Mouse (Mus musculus): ENCODE measurements around the gene Slc25a13. TPM values are rescaled to one million over a fixed set of nuclear protein-coding genes. Genes with fewer than 3 reads are reported as not detected.

The Slc25a13 gene
- 11.1 and 11.8 TPM in 2 replicates for polyA plus RNA-seq (2014; fragmentation: Nextera tagmentation; extraction: Ambion mirVana)

GRCm38 (mm10) chr6:6216507-6217285 lies at the start of gene Slc25a13:
Gene Slc25a13 (minus strand): TSS chr6:6217173.
- Histone ChIP-seq H3K36me3 (ENCODE audit: control insufficient read depth, insufficient read depth, low read length) (no peaks in the 10 kb centered on the region), H3K4me2 (ENCODE audit: low read length) (peak within 1 kb of the TSS; percentile 93), H3K4me3 (ENCODE audit: low read depth, low read length) (peak within 1 kb of the TSS; percentile 55), H3K9ac (ENCODE audit: low read length) (peak within 1 kb of the TSS; percentile 78), H3K9me3 (replicated peaks; ENCODE audit: control insufficient read depth, low read length) (no peaks in the 10 kb centered on the region), H3K27ac (ENCODE audit: low read depth, low read length) (no peak within 1 kb of the TSS; the same call in 1 of the 2 replicates), H3K27me3 (replicated peaks; ENCODE audit: control insufficient read depth, insufficient read depth, low read length) (no peaks in the 10 kb centered on the region), H3K4me1 (ENCODE audit: control insufficient read depth, insufficient read depth, low read length) (peaks cover 9% of the 10 kb centered on the region; the same call in 1 of the 2 replicates)
- ATAC-seq = peak; percentile 91
- under 1% methylated on average over 51 of the region's 51 CpGs for WGBS
- DNase-seq (ENCODE audit: low spot score) = peak; percentile 56

GRCm38 (mm10) chr6:6265761-6266160 lies 48.8 kb upstream of the Slc25a13 start:
- no peak for ATAC-seq
- Histone ChIP-seq H3K9ac (ENCODE audit: low read length) (no peak overlapping the region), H3K4me2 (ENCODE audit: low read length) (no peak overlapping the region), H3K4me3 (ENCODE audit: low read depth, low read length) (no peak overlapping the region), H3K27ac (ENCODE audit: low read depth, low read length) (no peak overlapping the region), H3K27me3 (replicated peaks; ENCODE audit: control insufficient read depth, insufficient read depth, low read length) (no peaks in the 10 kb centered on the region), H3K4me1 (ENCODE audit: control insufficient read depth, insufficient read depth, low read length) (no peaks in the 10 kb centered on the region), H3K36me3 (ENCODE audit: control insufficient read depth, insufficient read depth, low read length) (no peaks in the 10 kb centered on the region), H3K9me3 (replicated peaks; ENCODE audit: control insufficient read depth, low read length) (no peaks in the 10 kb centered on the region)
- DNase-seq (ENCODE audit: low spot score) = no peak
- WGBS = 89% methylated on average over 7 of the region's 7 CpGs

DNA sequence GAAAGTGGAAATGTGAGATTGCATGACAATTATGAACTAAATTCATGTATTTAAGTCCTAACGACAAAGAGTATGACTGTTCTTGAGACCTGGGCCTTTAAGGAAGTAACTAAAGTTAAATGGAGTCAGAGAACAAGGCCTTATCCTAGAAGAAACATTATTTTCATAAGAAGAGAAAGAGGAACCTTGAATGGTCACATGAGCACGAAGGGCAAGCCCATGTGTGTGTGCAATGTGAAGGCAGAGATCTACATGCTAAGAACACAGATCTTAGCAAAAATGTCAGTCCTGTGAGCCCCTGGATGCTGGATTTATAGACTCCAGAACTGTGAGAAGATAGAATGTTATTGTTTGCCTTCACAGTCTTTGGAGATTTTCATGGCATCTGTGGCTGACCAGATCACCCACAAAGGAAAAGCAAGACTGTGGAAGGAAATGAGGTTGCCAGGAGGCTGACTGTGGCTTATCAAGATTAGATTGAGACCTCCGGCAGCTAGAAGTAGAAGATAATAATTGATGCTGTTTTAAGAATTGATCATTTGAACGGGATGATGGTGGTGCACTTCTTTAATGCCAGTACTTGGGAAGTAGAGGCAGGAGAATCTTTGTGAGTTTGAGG lies 46.4 kb upstream of the Slc25a13 start:
- H3K4me3 ChIP-seq (ENCODE audit: low read depth, low read length) = no peak overlapping the region
- WGBS = 89% methylated on average over 4 of the region's 4 CpGs
- no peak for DNase-seq (ENCODE audit: low spot score)

DNA sequence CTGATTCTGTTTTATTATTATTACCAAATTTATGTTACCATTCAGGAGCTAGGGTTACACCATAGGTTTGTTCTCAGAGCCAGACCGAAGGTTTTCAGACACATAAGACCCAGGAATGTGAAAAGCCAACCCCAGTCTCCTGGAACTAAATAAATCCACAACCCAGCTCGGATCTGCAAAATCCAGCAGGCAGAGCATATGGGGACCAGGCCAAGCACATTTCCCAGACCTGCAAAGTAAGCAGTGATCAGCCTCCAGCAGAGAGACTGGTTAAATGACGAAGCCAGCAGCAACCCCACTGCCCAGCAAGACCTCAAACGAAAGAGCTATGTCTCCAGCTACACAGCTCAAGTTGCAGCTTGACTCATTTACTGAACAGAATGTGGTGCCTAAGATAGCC lies 43.9 kb upstream of the Slc25a13 start:
- H3K4me1 ChIP-seq (ENCODE audit: control insufficient read depth, insufficient read depth, low read length) = no peaks in the 10 kb centered on the region
- H3K27ac ChIP-seq (ENCODE audit: low read depth, low read length) = no peak overlapping the region
- 69% methylated on average over 4 of the region's 4 CpGs for WGBS
- H3K27me3 ChIP-seq (replicated peaks; ENCODE audit: control insufficient read depth, insufficient read depth, low read length) = no peaks in the 10 kb centered on the region
- no peak overlapping the region for H3K4me3 ChIP-seq (ENCODE audit: low read depth, low read length)
- H3K36me3 ChIP-seq (ENCODE audit: control insufficient read depth, insufficient read depth, low read length) = no peaks in the 10 kb centered on the region
- ATAC-seq = no peak
- H3K9me3 ChIP-seq (replicated peaks; ENCODE audit: control insufficient read depth, low read length) = no peaks in the 10 kb centered on the region
- DNase-seq (ENCODE audit: low spot score) = no peak
- no peak overlapping the region for H3K9ac ChIP-seq (ENCODE audit: low read length)
- no peak overlapping the region for H3K4me2 ChIP-seq (ENCODE audit: low read length)

More for the DNA sequence above, 46.4 kb upstream of the Slc25a13 start:
- ATAC-seq = no peak
- H3K9me3 ChIP-seq (replicated peaks; ENCODE audit: control insufficient read depth, low read length) = no peaks in the 10 kb centered on the region
- no peaks in the 10 kb centered on the region for H3K36me3 ChIP-seq (ENCODE audit: control insufficient read depth, insufficient read depth, low read length)
- H3K4me1 ChIP-seq (ENCODE audit: control insufficient read depth, insufficient read depth, low read length) = no peaks in the 10 kb centered on the region
- no peak overlapping the region for H3K4me2 ChIP-seq (ENCODE audit: low read length)
- no peak overlapping the region for H3K27ac ChIP-seq (ENCODE audit: low read depth, low read length)
- no peak overlapping the region for H3K9ac ChIP-seq (ENCODE audit: low read length)
- H3K27me3 ChIP-seq (replicated peaks; ENCODE audit: control insufficient read depth, insufficient read depth, low read length) = no peaks in the 10 kb centered on the region

- Histone ChIP-seq H3K9ac (ENCODE audit: low read length) (no peak overlapping the region), H3K27me3 (replicated peaks; ENCODE audit: control insufficient read depth, insufficient read depth, low read length) (no peaks in the 10 kb centered on the region), H3K36me3 (ENCODE audit: control insufficient read depth, insufficient read depth, low read length) (no peaks in the 10 kb centered on the region), H3K27ac (ENCODE audit: low read depth, low read length) (no peak overlapping the region), H3K4me3 (ENCODE audit: low read depth, low read length) (no peak overlapping the region), H3K9me3 (replicated peaks; ENCODE audit: control insufficient read depth, low read length) (no peaks in the 10 kb centered on the region), H3K4me1 (ENCODE audit: control insufficient read depth, insufficient read depth, low read length) (no peaks in the 10 kb centered on the region), H3K4me2 (ENCODE audit: low read length) (no peak overlapping the region)
- WGBS = 68% methylated on average over 7 of the region's 7 CpGs
- ATAC-seq = peak; percentile 72
- peak; percentile 26 for DNase-seq (ENCODE audit: low spot score)
These were observed 31.5 kb upstream of the Slc25a13 start for GRCm38 (mm10) chr6:6248500-6248899.

DNA sequence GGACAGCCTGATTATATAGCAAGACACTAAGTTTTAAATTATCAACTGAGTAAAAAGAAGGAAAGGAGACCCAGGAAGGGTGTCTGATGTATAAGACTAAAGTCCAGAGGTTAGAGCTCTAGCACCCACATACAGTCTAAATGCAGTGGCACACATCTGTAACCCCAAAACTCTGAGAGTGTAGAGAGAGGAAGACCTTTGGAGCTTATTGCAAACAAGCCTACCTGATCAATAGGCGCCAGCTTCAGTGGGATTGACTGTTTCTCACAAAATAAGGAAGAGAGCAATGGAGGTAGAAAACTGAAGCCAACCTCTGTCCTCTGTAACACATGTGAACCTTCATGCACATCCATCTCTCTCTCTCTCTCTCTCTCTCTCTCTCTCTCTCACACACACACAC lies 26.9 kb upstream of the Slc25a13 start:
- no peak overlapping the region for H3K4me3 ChIP-seq (ENCODE audit: low read depth, low read length)
- H3K9ac ChIP-seq (ENCODE audit: low read length) = no peak overlapping the region
- no peaks in the 10 kb centered on the region for H3K27me3 ChIP-seq (replicated peaks; ENCODE audit: control insufficient read depth, insufficient read depth, low read length)
- no peaks in the 10 kb centered on the region for H3K4me1 ChIP-seq (ENCODE audit: control insufficient read depth, insufficient read depth, low read length)
- 80% methylated on average over 1 of the region's 1 CpGs for WGBS
- H3K27ac ChIP-seq (ENCODE audit: low read depth, low read length) = no peak overlapping the region
- no peak for DNase-seq (ENCODE audit: low spot score)
- H3K9me3 ChIP-seq (replicated peaks; ENCODE audit: control insufficient read depth, low read length) = no peaks in the 10 kb centered on the region
- no peak overlapping the region for H3K4me2 ChIP-seq (ENCODE audit: low read length)
- no peak for ATAC-seq
- no peaks in the 10 kb centered on the region for H3K36me3 ChIP-seq (ENCODE audit: control insufficient read depth, insufficient read depth, low read length)

- no peaks in the 10 kb centered on the region for H3K9me3 ChIP-seq (replicated peaks; ENCODE audit: control insufficient read depth, low read length)
These were observed 25.1 kb upstream of the Slc25a13 start for GRCm38 (mm10) chr6:6242114-6242513.

GRCm38 (mm10) chr6:6236788-6237298 lies 19.9 kb upstream of the Slc25a13 start:
- ATAC-seq (no peak), DNase-seq (ENCODE audit: low spot score) (no peak)
- H3K4me3 ChIP-seq (ENCODE audit: low read depth, low read length) = no peak overlapping the region
- H3K9me3 ChIP-seq (replicated peaks; ENCODE audit: control insufficient read depth, low read length) = no peaks in the 10 kb centered on the region
- no peaks in the 10 kb centered on the region for H3K27me3 ChIP-seq (replicated peaks; ENCODE audit: control insufficient read depth, insufficient read depth, low read length)
- WGBS = 90% methylated on average over 2 of the region's 2 CpGs
- H3K27ac ChIP-seq (ENCODE audit: low read depth, low read length) = no peak overlapping the region
- H3K4me2 ChIP-seq (ENCODE audit: low read length) = no peak overlapping the region
- H3K36me3 ChIP-seq (ENCODE audit: control insufficient read depth, insufficient read depth, low read length) = no peaks in the 10 kb centered on the region
- no peak overlapping the region for H3K9ac ChIP-seq (ENCODE audit: low read length)
- no peaks in the 10 kb centered on the region for H3K4me1 ChIP-seq (ENCODE audit: control insufficient read depth, insufficient read depth, low read length)

More at GRCm38 (mm10) chr6:6242114-6242513, 25.1 kb upstream of the Slc25a13 start:
- H3K4me3 ChIP-seq (ENCODE audit: low read depth, low read length) = no peak overlapping the region
- H3K27ac ChIP-seq (ENCODE audit: low read depth, low read length) = no peak overlapping the region
- H3K27me3 ChIP-seq (replicated peaks; ENCODE audit: control insufficient read depth, insufficient read depth, low read length) = no peaks in the 10 kb centered on the region
- H3K4me1 ChIP-seq (ENCODE audit: control insufficient read depth, insufficient read depth, low read length) = no peaks in the 10 kb centered on the region
- DNase-seq (ENCODE audit: low spot score) (no peak), ATAC-seq (no peak)
- no peak overlapping the region for H3K9ac ChIP-seq (ENCODE audit: low read length)
- H3K4me2 ChIP-seq (ENCODE audit: low read length) = no peak overlapping the region
- whole genome bisulfite sequencing = 81% methylated on average over 7 of the region's 7 CpGs
- H3K36me3 ChIP-seq (ENCODE audit: control insufficient read depth, insufficient read depth, low read length) = no peaks in the 10 kb centered on the region

GRCm38 (mm10) chr6:6230262-6230661 lies 13.3 kb upstream of the Slc25a13 start:
- no peak overlapping the region for H3K4me3 ChIP-seq (ENCODE audit: low read depth, low read length)
- no peak overlapping the region for H3K27ac ChIP-seq (ENCODE audit: low read depth, low read length)
- DNase-seq (ENCODE audit: low spot score) = no peak
- H3K36me3 ChIP-seq (ENCODE audit: control insufficient read depth, insufficient read depth, low read length) = no peaks in the 10 kb centered on the region
- H3K27me3 ChIP-seq (replicated peaks; ENCODE audit: control insufficient read depth, insufficient read depth, low read length) = no peaks in the 10 kb centered on the region
- H3K4me2 ChIP-seq (ENCODE audit: low read length) = no peak overlapping the region
- H3K9ac ChIP-seq (ENCODE audit: low read length) = no peak overlapping the region
- 89% methylated on average over 2 of the region's 2 CpGs for WGBS
- ATAC-seq = no peak
- H3K4me1 ChIP-seq (ENCODE audit: control insufficient read depth, insufficient read depth, low read length) = no peaks in the 10 kb centered on the region
- no peaks in the 10 kb centered on the region for H3K9me3 ChIP-seq (replicated peaks; ENCODE audit: control insufficient read depth, low read length)
